In genomic region chr2:107519326-107519725, GRCm38 (mm10) we compare ENCODE assay signal across 11 mouse cellular contexts.
DNase-seq lines count a peak whose midpoint lies in the region; ATAC-seq and TF ChIP-seq lines count a peak whose summit lies in the region.
"Had no signal": no experiment of that assay in that cellular context is flagged by ENCODE, and none has a peak within 500 bp of the region (broad histone marks: within the 10 kb centered on the region; RNA-seq: fewer than 3 reads in every experiment).

No protein-coding gene starts in this region.

- H3K27me3 ChIP-seq in liver, embryonic 11.5 days (replicated peaks; ENCODE audit: control insufficient read depth, insufficient read depth, low read length): no peaks in the 10 kb centered on the region
- H3K27me3 ChIP-seq in cerebellum, adult 2 months (ENCODE audit: control insufficient read depth, insufficient read depth, low read length): no peaks in the 10 kb centered on the region
- H3K27me3 ChIP-seq: megakaryocyte, embryonic 14.5 days had no signal

- no peak for ATAC-seq in liver, embryonic 11.5 days (replicated peaks; ENCODE audit: low FRiP score)
- ATAC-seq in megakaryocyte, adult 5-6 weeks (ENCODE audit: poor library complexity, severe bottlenecking): no peak

- no peak for TF ChIP-seq CTCF in cerebellum, adult 2 months (IDR thresholded peaks at IDR 0.05; ENCODE audit: borderline replicate concordance, insufficient read depth, low read depth, low read length)

- 67% methylated on average over 3 of the region's 3 CpGs for WGBS in liver, embryonic 11.5 days
- 21% methylated on average over 3 of the region's 3 CpGs for WGBS in cerebellum, adult 2 months

- H3K9ac ChIP-seq in liver, embryonic 11.5 days (ENCODE audit: low read depth, low read length): no peak overlapping the region

- TF ChIP-seq POLR2A in cerebellum, adult 2 months (IDR thresholded peaks at IDR 0.05; ENCODE audit: borderline replicate concordance, insufficient read depth, low read length): no peak

- no peak overlapping the region for H3K4me2 ChIP-seq in liver, embryonic 11.5 days

- no peaks in the 10 kb centered on the region for H3K4me1 ChIP-seq in liver, embryonic 11.5 days (replicated peaks; ENCODE audit: control insufficient read depth, insufficient read depth, low read length)
- no peaks in the 10 kb centered on the region for H3K4me1 ChIP-seq in cerebellum, adult 2 months (ENCODE audit: control insufficient read depth, insufficient read depth, low read length)
- H3K4me1 ChIP-seq: megakaryocyte, embryonic 14.5 days had no signal

- H3K4me3 ChIP-seq in liver, embryonic 11.5 days (ENCODE audit: low read depth, low read length): no peak overlapping the region
- H3K4me3 ChIP-seq in cerebellum, adult 2 months (replicated peaks; ENCODE audit: insufficient read depth, low read depth, low read length): no peak overlapping the region
- H3K4me3 ChIP-seq: megakaryocyte, embryonic 14.5 days had no signal

- no peaks in the 10 kb centered on the region for H3K36me3 ChIP-seq in liver, embryonic 11.5 days (ENCODE audit: control insufficient read depth, insufficient read depth, low read length)

- H3K27ac ChIP-seq in liver, embryonic 11.5 days (ENCODE audit: low read depth, low read length): no peak overlapping the region
- H3K27ac ChIP-seq in cerebellum, adult 2 months (ENCODE audit: insufficient read depth, low read length): no peak overlapping the region

- peak; percentile 3 for DNase-seq in liver
- no peak for DNase-seq in liver, embryonic 11.5 days (ENCODE audit: low spot score)
- peak; percentile 28 to 53 for DNase-seq in frontal cortex, postnatal 25 days (ENCODE audit: low spot score in 2 of 2)
- peak; percentile 9 to 32 for DNase-seq in layer of hippocampus, postnatal 10 days (ENCODE audit: low spot score in 2 of 2)
- DNase-seq in right cerebral cortex, postnatal 25 days: peak; percentile 75
- DNase-seq in cerebellum, adult 2 months: no peak
- DNase-seq in thymus, postnatal 36 days: no peak
- DNase-seq: gastrocnemius, postnatal 36 days; spleen, adult 18-20 months had no signal

- no peaks in the 10 kb centered on the region for H3K9me3 ChIP-seq in liver, embryonic 11.5 days (ENCODE audit: control insufficient read depth, low read length)

Comparison
In these comparisons a context has a peak if more than half of its experiments do, and no peak if none do; other contexts are left out.
1. DNase-seq: peak in liver (single experiment), frontal cortex, postnatal 25 days (2 of 2), layer of hippocampus, postnatal 10 days (2 of 2) and right cerebral cortex, postnatal 25 days (single experiment); none in liver, embryonic 11.5 days (single experiment), cerebellum, adult 2 months (0 of 2) and thymus, postnatal 36 days (0 of 2).